Mouse (Mus musculus) thymus, adult 2 months (tissue): ENCODE data around the gene Tm9sf3.
"Not testable (repeated sequence)": the region's sequence is repeated elsewhere in the genome, so short reads cannot be mapped to it uniquely, and the experiment has no call there.

ENCODE experiments used
- CTCF ChIP-seq: fragments of 200-500 bp; IDR thresholded peaks from 2 replicates; pipeline ENCODE4 v1.5.1; 2012; ENCODE audit warnings: mild to moderate bottlenecking, control low read depth, low read length, moderate library complexity, borderline replicate concordance; ENCODE audit not compliant: control insufficient read depth, poor library complexity, insufficient read depth; ENCODE audit errors: extremely low read depth
- POLR2A ChIP-seq: fragments of 200-500 bp; IDR thresholded peaks from 2 replicates; pipeline ENCODE4 v1.6.1; 2012; ENCODE audit warnings: mild to moderate bottlenecking, low read length, control low read depth, moderate library complexity; ENCODE audit not compliant: control insufficient read depth, poor library complexity, insufficient read depth; ENCODE audit errors: extremely low read depth

GRCm38 (mm10) chr19:41312587-41312986 lies 48.8 kb upstream of the Tm9sf3 start:
- TF ChIP-seq CTCF, POLR2A: not testable (repeated sequence)
